Mouse (Mus musculus): ENCODE data around the gene Mief1.

- TF ChIP-seq POLR2A (IDR thresholded peaks at IDR 0.05; ENCODE audit: insufficient read depth, low read length) (no peak), CTCF (IDR thresholded peaks at IDR 0.05; ENCODE audit: low read depth, low read length) (no peak)
Observed at GRCm38 (mm10) chr15:80288036-80288435, 54.2 kb downstream of the Mief1 start.

Data from ES-Bruce4 (cell line).